Mouse (Mus musculus) hematopoietic stem cell, adult 5-6 weeks (primary cell): ENCODE data around the gene Medag. TPM values are rescaled to one million over a fixed set of nuclear protein-coding genes. Genes with fewer than 3 reads are reported as not detected.

Experiments used
- ATAC-seq, 2 experiments: fragments of 125-278 bp in 1 of 2; replicated peaks in 1 of 2; 2 replicates each; pipeline ENCODE4 v1.8.0; 2016 to 2017; ENCODE audit warnings: inconsistent platforms in 2 of 2, mild to moderate bottlenecking in 2 of 2, moderate number of reproducible peaks in 2 of 2, low read depth in 1 of 2, moderate TSS enrichment in 1 of 2; ENCODE audit not compliant: low FRiP score in 2 of 2, poor library complexity in 2 of 2, severe bottlenecking in 2 of 2, insufficient read depth in 1 of 2, low TSS enrichment in 1 of 2
- total RNA-seq: library from RNA; stranded (forward); fragments of 172-1452, 232-1000 nt; gene quantifications from 2 replicates; pipeline ENCODE4 v1.2.3, GENCODE M21; 2017

Gene Medag
- total RNA-seq, 1 experiment from 2014 or later = 0.30 TPM

DNA sequence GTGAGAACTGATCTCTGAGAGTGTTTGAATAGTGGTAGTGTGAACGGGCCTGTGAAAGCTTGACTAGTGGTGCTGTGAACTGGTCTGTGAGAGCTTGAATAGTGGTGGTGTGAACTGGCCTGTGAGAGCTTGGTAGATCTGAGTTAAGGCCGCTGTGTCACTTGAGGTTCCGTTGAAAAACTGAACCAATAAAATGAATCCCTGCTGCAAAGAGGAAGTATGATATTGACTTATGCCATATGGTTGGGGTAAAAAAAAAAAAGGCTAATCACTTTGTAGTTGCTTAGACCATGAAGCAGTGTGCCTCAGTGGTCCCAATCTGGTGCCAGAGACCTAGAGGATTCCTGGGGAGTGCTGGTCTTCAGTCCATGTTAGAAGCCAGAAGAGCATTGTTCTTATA, 2.0 kb upstream of the Medag start:
- ATAC-seq = no peak

DNA sequence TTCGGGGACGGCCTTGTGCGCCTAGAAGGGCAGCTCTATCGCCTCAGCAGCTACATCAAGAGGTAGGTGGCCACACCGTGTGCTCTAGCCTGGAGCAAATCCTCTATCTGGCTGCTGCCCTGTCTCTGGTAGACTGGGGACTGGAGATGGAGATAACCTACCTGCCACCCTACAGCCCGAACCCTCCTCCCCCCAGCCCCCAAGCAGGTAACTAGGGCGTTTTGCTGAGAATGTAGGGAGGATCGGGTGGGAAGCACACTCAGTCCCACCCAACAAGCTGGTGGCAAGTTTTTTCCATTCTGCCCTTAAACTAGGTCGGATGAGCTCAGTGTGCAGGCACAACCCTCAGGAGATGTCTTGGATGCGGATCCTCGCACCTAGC, 636 bp downstream of the Medag start:
- no peak for ATAC-seq

GRCm38 (mm10) chr5:149412671-149413070, 1.1 kb downstream of the Medag start:
- no peak for ATAC-seq

DNA sequence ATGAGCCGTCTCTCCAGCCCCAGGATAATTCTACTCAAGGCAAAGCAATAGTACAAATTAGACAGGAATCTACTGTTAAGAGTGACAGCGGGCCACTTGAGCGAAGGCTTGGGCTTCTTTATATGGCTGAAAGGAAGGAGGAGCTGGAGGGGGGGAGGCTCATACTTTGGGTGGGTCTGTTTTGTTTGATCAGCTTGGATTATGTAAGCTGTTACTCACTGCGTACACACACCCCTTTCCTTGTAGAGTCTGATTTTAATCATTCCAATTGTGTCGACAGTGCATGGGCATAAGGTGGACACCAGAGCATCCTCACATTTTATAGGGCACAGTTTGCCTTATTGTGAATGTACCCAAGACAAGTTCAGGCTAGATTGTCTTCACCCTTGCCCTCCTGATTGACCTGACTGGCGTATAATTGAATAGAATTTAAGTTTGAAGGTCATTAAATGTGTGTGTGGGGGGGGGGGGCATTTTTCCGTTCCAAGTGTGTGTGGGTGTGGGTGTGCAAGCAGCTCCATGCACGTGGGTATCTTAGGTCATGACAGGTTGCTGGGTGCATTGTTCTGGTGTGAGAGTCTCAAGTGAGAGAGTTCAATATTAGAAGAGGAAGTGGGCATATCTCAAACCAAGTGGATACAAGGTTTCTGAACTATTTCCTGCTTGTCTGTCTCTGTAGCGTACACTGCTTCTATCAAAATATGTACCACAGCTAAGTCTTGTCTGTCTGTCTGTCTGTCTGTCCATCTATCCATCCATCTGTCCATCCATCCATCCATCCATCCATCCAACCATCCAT, 3.0 kb downstream of the Medag start:
- ATAC-seq = no peak; a peak in 1 of 4 replicates

DNA sequence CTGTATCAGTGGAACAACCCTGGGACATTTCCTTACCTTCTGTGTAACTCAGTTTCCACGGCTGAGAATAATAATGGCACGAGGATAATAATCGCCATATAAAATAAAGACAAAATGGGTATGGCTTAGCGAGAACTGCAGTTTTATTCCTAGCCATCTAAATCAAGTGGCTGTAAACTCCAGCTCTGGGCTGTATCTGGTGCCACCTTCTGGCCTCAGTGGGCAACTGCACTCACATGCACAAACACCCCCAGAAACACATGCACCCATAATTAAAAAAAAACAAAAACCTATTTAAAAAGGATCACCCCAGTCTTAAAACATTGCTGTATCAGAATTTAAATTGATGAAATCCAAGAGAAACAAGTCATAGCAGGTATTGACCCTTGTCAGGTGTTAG, 5.8 kb downstream of the Medag start:
- no peak; a peak in 1 of 4 replicates for ATAC-seq

DNA sequence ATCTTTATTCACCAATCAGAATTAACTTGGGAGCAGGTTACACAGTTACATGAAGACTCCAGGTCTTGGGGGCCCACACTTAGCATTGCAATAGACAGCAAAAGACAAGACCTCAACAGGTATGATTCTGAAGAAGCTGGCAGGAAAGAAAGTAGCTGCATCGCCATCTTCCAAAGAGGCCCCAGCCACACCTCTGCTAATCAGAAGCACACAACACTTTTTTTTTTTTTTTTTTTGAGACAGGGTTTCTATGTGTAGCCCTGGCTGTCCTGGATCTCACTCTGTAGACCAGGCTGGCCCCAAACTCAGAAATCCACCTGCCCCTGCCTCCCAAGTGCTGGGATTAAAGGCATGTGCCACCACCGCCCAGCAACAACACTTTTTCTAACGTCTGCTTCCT, 15.0 kb downstream of the Medag start:
- ATAC-seq = no peak

GRCm38 (mm10) chr5:149427277-149428060, 15.9 kb downstream of the Medag start:
- ATAC-seq = no peak

GRCm38 (mm10) chr5:149428347-149428746, 16.8 kb downstream of the Medag start:
- ATAC-seq = peak; percentile 97 to 98

GRCm38 (mm10) chr5:149428810-149429255, 17.3 kb downstream of the Medag start:
- peak; percentile 73 to 79 for ATAC-seq

DNA sequence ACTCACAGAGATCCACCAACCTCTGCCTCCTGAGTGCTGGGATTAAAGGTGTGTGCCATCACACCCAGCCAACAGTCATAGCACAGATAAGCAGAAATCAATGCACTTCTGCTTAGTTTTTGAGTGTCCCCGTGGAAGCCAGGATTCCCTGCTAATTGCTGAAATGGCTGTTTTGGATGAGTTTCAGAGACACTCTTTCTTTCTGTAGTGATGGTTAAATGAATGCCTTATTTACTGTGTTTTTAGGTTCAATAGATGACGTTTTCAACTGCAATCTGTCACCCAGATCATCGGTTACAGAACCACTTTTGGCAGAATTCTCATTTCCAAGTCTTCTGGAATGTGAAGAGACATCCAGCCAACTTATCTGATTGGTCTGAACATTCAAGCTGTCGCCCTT, 18.0 kb downstream of the Medag start:
- ATAC-seq = no peak

DNA sequence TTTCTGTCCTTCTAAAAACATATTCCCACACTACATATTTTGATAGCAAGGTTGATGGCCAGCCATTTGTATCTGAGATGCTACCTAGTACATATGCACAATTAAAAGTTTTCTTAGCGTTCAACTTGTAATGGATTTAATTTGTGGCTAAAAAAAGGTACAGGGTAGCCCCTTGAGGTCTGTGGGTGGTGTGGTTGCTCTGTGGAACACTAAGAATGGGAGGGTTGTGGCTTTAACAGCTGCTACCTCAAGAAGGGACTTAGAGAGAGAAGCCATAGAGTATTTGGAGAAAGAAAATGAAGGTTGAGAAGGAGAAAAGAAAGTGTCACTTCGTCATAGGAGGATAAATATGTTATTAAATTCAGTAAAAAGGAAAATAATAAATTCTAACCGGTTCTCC, 19.4 kb downstream of the Medag start:
- ATAC-seq = no peak

DNA sequence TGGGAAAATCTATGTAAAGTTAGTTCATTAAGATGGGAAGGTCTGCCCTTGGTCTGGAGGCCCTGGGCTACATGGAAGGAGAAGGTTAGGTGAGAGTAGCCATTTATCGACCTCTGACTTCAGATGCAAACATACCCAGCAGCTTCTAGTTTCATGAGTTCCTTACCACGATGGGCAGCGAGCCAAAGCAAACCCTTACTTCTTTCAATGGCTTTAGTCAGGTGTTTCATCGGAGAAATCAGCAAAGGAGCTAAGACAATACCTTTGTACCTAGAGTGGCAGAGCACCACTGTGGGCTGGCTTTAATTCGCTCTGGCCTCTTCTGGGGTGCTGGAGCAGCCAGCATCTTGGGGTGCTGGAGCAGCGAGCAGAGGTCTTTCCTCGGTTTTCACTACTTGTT, 22.1 kb downstream of the Medag start:
- ATAC-seq = no peak

DNA sequence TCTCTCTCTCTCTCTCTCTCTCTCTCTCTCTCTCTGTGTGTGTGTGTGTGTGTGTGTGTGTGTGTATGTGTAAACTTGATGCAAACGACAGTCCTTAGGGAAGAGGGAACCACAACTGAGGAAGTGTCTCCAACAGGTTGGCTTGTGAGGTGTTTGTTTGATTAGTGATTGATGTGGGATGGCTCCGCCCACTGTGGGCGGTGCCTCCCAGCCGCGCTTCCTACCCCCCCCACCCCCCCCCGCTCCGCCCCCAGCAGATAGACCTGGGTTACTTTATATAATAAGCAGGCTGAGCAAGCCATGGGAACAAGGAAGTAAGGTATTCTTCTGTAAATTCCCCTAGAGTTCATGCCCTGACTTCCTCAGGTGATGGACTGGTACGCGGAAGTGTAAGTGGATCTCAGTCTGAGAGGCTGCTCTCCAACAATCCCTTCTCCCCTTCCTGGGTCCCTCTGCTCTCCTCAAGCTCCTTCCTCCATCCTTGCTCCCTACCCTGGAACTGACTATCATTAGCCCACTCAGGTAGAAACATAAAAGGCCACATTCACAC, 22.7 kb downstream of the Medag start:
- ATAC-seq = peak in 1 of 2 experiments; percentile 20; a peak in 1 of 4 replicates

DNA sequence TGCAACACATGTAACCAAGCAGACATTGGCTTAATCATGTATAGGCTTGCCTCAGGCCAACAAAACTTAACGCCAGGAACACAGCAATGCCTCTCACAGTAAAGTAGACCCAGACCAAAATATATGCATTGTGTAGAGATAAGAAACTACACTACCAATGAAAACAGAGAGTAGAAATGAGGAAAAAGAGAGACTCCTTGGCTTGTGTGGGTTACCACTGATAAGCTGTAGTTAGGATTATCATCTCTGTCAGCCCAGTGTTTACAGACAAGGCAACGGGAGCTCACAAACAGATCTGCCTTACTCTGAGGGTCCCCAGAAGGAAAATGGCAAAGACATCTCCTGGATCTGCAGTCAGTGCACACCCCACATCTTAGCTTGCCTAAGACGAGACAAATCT, 25.0 kb downstream of the Medag start:
- ATAC-seq = no peak

DNA sequence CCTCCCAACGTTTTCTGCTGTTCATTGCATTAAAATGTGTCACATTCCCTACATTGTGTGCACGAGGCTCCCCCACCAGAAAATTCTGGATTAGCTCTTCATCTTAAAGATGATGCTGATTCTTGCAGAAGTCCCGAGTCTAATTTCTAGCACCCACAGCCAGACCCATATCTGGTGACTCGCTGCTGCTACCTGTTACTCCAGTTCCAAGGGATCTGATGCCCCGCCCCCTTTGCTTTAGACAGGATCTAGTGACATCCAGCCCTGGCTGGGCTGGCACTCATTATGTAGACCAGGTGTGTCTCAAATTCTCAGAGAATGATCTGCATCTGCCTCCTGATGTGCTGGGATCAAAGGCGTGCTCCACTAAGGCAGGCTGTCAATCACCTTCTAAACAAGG, 25.6 kb downstream of the Medag start:
- ATAC-seq = no peak

DNA sequence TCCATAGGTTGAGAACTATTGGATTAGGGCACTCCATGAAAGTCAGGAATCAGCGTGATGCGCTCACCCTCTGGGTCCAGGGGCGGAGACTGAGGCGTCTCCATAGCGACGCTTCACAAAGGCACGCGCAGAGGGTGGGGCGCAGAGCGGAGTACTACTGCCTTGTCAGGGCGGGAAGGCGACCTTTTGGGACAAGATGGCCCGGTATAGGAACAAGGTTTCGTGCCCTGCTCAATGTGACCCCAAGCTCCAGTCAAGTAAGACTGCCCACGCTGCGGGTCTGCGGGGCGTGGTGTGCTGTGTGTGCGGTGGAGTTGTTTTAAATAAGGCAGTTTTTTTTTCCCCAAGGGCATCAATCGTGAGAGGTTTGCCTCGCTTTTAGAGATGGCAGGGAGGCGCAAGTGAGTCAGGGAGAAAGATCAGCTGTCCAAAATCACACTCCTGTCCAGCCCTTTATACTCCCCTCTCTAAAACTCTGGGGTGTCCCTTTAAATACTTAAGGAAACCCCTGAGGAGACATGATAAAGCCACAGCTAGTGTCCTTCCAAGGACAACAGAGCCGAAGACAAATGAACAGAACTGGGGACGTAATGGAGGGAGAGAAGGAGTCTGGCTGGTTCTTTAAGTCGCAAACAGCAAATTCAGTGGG, 28.1 kb downstream of the Medag start, which contains the start of gene Tex26:
Gene Tex26, plus strand, starts transcription at position 130 of the 649 bp plus-strand sequence.
- peak; percentile 81 to 82 for ATAC-seq

DNA sequence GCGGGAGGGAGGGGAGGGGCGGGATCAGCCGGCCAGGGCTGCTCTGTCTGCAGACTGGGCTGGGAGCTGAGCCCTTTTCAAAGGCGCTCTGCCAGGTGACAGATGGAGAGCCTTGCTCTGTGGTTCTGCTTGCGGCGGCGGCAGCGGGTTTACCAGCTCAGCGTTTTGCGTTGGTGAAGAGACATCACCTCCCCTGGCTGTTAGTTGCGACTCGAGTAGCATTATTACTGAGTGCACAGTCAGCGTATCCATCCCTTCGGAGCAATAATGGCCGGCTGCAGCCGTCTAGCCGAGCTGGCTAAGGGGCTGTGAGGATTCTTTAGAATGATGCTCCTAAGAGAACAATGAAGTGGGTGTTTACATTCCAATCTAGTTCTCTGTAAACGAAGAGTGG, 28.6 kb downstream of the Medag start:
- peak; percentile 33 to 39; a peak in 3 of 4 replicates for ATAC-seq
